Mouse (Mus musculus) left cerebral cortex, adult 2 months (tissue): Measurements from ENCODE around the gene Ints7. TPM values are rescaled to one million over a fixed set of nuclear protein-coding genes. Genes with fewer than 3 reads are reported as not detected.
A peak's percentile ranks its signal among the peaks of the same experiment; 100 is the strongest.

ENCODE experiments used
- DNase-seq, 2 experiments: peaks; one replicate each; pipeline ENCODE4 v3.0.0; 2021 to 2022; ENCODE audit warnings: low spot score in 2 of 2, mixed read lengths in 1 of 2; ENCODE audit errors: extremely low spot score in 1 of 2
- H3K27ac ChIP-seq: fragments of 200-600 bp; 2 replicates; pipeline ENCODE4 v1.8.1; 2022
- H3K4me3 ChIP-seq: fragments of 200-600 bp; 2 replicates; pipeline ENCODE4 v1.8.1; 2022
- CTCF ChIP-seq: fragments of 200-600 bp; IDR thresholded peaks from 2 replicates; pipeline ENCODE4 v1.8.1; 2022; ENCODE audit warnings: antibody characterized with exemption, mild to moderate bottlenecking, moderate library complexity
- intact Hi-C: fragments of 180-260 bp; cut with DNase I; formaldehyde crosslinking; loops from one replicate; pipeline ENCODE4 v1.15.1; 2025
- total RNA-seq, 2 experiments: library from RNA; stranded (reverse); gene quantifications; 2 replicates each; pipeline ENCODE4 v1.2.3; 2021

Ints7 gene
- total RNA-seq, 2 experiments from 2014 or later = 32.7 to 34.9 TPM

- Histone ChIP-seq H3K4me3 (no peak overlapping the region), H3K27ac (no peak overlapping the region)
- DNase-seq = no peak
- TF ChIP-seq CTCF = no peak
- intact Hi-C loops = no loop called here
These were observed 18.3 kb upstream of the Ints7 start for GRCm38 (mm10) chr1:191557109-191557508.

- DNase-seq = peak in 1 of 2 experiments; percentile 19
- no peak overlapping the region for H3K4me3 ChIP-seq
- TF ChIP-seq CTCF = no peak
- intact Hi-C loops = loop anchor here (5.0 kb wide), 1 partner anchor 87 kb away; no protein-coding TSS in a partner anchor
- H3K27ac ChIP-seq = no peak overlapping the region
These were observed 15.7 kb upstream of the Ints7 start for GRCm38 (mm10) chr1:191559779-191560178.

GRCm38 (mm10) chr1:191562823-191563365, 12.5 kb upstream of the Ints7 start:
- TF ChIP-seq CTCF = peak; percentile 92
- Histone ChIP-seq H3K4me3 (no peak overlapping the region), H3K27ac (no peak overlapping the region)
- no peak for DNase-seq
- intact Hi-C loops = loop anchor here (1.0 to 5.0 kb wide), 3 partner anchors 91 to 250 kb away; no protein-coding TSS in a partner anchor

GRCm38 (mm10) chr1:191567859-191568258, 7.6 kb upstream of the Ints7 start:
- DNase-seq = no peak
- no peak overlapping the region for H3K4me3 ChIP-seq
- intact Hi-C loops = loop anchor here (5.0 kb wide), 1 partner anchor 216 kb away; no protein-coding TSS in a partner anchor
- no peak overlapping the region for H3K27ac ChIP-seq
- TF ChIP-seq CTCF = peak; percentile 61

- DNase-seq = no peak
- no peak for TF ChIP-seq CTCF
- intact Hi-C loops = loop anchor here (5.0 to 10.0 kb wide), 2 partner anchors 217 to 335 kb away; partner anchors contain the start of gene Slc30a1
- Histone ChIP-seq H3K4me3 (no peak overlapping the region), H3K27ac (no peak overlapping the region)
These were observed 5.8 kb upstream of the Ints7 start for GRCm38 (mm10) chr1:191569625-191570024.

GRCm38 (mm10) chr1:191570415-191570814, 5.0 kb upstream of the Ints7 start:
- intact Hi-C loops = loop anchor here (10.0 kb wide), 1 partner anchor 334 kb away; the partner anchor contains the start of gene Slc30a1
- no peak overlapping the region for H3K4me3 ChIP-seq
- no peak for TF ChIP-seq CTCF
- H3K27ac ChIP-seq = no peak overlapping the region
- no peak for DNase-seq

GRCm38 (mm10) chr1:191573906-191574639, 1.4 kb upstream of the Ints7 start:
- Histone ChIP-seq H3K4me3 (no peak overlapping the region), H3K27ac (no peak overlapping the region)
- DNase-seq = no peak
- no peak for TF ChIP-seq CTCF
- intact Hi-C loops = loop anchor here (10.0 kb wide), 1 partner anchor 331 kb away; the partner anchor contains the start of gene Slc30a1

GRCm38 (mm10) chr1:191574871-191575457, 472 bp upstream of the Ints7 start:
- H3K4me3 ChIP-seq = peak overlapping the region; percentile 80
- intact Hi-C loops = loop anchor here (10.0 kb wide), 1 partner anchor 330 kb away; the partner anchor contains the start of gene Slc30a1
- no peak for TF ChIP-seq CTCF
- peak in 1 of 2 experiments; percentile 23 for DNase-seq
- H3K27ac ChIP-seq = no peak overlapping the region

- Histone ChIP-seq H3K27ac (no peak overlapping the region), H3K4me3 (no peak overlapping the region)
- intact Hi-C loops = loop anchor here (10.0 kb wide), 1 partner anchor 325 kb away; the partner anchor contains the start of gene Slc30a1
- no peak for TF ChIP-seq CTCF
- no peak for DNase-seq
These were observed 4.1 kb downstream of the Ints7 start for GRCm38 (mm10) chr1:191579524-191579923.

GRCm38 (mm10) chr1:191581641-191582040, 6.2 kb downstream of the Ints7 start:
- Histone ChIP-seq H3K4me3 (no peak overlapping the region), H3K27ac (no peak overlapping the region)
- no peak for TF ChIP-seq CTCF
- DNase-seq = no peak
- intact Hi-C loops = no loop called here

- no peak for TF ChIP-seq CTCF
- Histone ChIP-seq H3K4me3 (no peak overlapping the region), H3K27ac (no peak overlapping the region)
- intact Hi-C loops = no loop called here
- no peak for DNase-seq
These were observed 8.4 kb downstream of the Ints7 start for GRCm38 (mm10) chr1:191583836-191584235.

GRCm38 (mm10) chr1:191584483-191584882, 9.0 kb downstream of the Ints7 start:
- no peak overlapping the region for H3K27ac ChIP-seq
- H3K4me3 ChIP-seq = no peak overlapping the region
- TF ChIP-seq CTCF = peak; percentile 1
- intact Hi-C loops = no loop called here
- DNase-seq = no peak
